Mouse (Mus musculus): ENCODE data around the gene Kcnk15.

GRCm38 (mm10) chr2:163899910-163900411 lies 46.5 kb downstream of the Kcnk15 start:
- TF ChIP-seq CTCF (IDR thresholded peaks at IDR 0.05; ENCODE audit: control insufficient read depth, insufficient read depth, insufficient read length), result no peak
- TF ChIP-seq MYOG (IDR thresholded peaks at IDR 0.05; ENCODE audit: control insufficient read depth, extremely low read depth, insufficient read length), result no peak
